Mouse (Mus musculus) R1 (cell line): ENCODE measurements at regions not wholly inside any gene's neighbourhood (a gene's known extent, or its start where the extent isn't known, plus 50 kb on each side); places are given as distances from the start of the nearest gene placed in this dataset.

ENCODE experiments used
- DNase-seq: peaks from one replicate; pipeline ENCODE4 v3.0.0-alpha.2; 2018; ENCODE audit warnings: low read depth, low spot score

GRCm38 (mm10) chr1:163190841-163191240 lies 105.4 kb upstream of the Mroh9 start:
- no peak for DNase-seq

DNA sequence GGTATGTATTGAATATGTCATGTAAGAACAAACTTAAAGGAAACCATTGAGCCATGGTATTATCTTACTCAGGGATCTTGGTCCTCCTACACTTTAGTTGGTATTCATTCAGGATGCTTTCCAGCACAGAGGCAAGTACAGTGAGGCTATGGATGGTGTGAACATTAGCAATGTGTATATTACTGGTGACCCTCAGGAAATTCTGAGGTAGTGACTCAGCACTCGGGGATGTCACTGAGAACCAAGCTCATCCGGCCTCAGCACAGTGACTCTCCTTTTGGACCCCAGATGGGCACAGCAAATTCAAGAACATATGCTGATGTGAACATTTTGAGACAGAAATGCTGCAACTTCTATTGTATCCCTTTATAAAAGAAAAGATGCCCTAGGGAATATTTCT lies 96.4 kb upstream of the Mroh9 start:
- no peak for DNase-seq

DNA sequence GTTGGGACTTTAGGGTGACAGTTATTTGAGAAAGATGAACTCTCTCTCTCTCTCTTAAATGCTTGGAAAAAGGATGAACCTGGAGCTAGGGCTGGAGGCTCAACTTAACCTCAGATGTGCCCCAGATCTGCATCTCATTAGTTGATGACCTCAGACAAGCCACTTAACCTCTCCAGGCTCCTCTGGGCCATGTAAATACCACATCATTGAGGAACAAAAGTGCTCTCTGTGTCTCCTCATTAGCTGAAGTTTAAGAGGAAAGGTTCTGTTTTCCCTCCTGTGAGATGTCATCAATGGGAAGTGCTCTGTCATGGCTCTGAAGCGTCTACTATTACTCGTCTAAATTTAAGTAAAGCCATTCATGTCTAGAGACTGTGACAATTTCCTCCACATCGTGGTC lies 91.5 kb upstream of the Mroh9 start:
- no peak for DNase-seq

DNA sequence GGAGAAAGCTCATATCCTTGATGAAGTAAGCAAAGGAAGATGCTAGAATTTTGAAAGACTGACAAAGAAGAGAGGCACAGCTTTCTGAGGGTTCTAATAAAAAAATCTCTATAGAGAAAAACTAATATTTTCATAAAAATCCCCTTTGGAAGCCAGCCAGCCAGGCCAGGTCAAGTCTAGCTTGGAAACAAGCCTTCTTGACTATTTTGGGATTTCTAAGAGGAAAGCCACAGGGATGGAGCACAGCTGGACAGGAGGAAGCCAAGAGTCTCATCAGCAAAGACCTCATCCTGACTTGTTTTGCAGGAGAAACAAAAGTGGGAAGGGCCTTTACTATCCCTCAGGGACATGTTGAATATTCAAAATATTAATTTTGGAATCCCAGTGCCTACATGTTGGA lies 81.6 kb upstream of the Mroh9 start:
- DNase-seq: no peak

DNA sequence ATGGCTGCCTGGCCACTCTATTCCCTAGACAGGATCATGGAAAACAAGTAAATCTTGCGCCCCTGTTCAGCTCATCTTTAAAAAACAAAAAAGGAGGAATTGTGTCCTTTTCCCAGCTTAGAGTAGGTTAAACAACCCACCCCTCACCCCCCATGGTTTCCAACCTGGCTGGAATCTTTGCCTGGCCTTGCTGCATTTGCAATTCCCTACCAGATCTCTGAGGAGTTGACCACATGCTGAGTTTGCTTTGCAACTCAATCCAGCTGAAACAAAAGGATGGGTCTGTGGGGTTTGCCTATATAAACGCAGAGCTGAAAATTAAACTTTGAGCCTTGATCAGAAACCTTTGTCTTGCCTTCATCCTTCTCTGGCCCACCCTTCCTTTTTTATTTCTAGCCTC lies 78.2 kb upstream of the Mroh9 start:
- peak; percentile 96 for DNase-seq

GRCm38 (mm10) chr1:163159911-163160310 lies 74.4 kb upstream of the Mroh9 start:
- DNase-seq: no peak

GRCm38 (mm10) chr1:163158491-163158890 lies 73.0 kb upstream of the Mroh9 start:
- DNase-seq: no peak

DNA sequence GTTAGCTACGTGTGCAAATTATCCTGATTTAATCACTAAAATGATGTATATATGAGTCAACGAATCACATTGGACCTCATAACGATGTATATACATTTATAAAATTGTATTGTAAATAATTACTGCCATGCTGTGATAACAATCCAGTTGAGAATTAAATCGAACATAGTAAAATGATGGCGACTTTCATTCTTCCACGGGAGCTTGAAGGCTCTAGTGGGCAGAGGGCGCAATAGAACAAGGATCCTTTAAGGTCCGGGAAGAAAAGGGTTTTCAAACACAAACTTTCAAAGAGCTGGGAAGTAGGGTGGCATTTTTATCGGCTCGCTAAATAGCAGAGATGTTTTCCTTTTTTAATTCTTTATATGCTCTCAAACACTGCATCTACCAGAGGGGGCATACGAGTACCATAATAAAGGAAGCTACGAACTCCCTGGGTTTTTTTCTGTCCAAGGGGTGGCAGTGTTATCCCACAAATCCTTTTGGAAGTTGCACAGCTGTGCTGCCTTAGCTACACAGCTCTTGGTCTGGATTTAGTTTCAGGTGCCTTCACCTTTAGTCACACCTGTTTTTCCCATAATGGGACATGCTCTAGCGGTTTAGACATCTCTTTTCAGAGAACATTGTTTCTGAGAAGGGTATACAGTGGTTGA lies 64.9 kb upstream of the Mroh9 start:
- DNase-seq: peak; percentile 83

GRCm38 (mm10) chr1:163146641-163147040 lies 61.2 kb upstream of the Mroh9 start:
- DNase-seq: no peak

DNA sequence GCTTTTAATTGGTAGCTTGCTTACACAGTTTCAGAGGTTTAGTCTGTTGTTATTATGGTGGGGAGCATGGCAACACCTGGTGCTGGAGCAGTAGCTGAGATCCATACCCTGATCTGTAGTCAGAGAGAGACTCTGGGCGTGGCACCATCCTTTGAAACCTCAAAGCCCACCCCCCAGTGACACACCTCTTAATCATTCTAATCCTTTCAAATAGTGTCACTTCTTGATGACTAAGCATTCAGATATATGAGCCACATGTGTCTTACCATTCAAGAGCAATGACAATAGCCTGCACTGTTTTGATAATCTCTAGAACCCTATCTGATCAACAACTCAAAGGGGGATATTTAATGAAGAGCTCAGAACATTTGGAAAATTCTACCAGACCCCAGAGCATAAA lies 57.6 kb upstream of the Mroh9 start:
- peak; percentile 74 for DNase-seq

DNA sequence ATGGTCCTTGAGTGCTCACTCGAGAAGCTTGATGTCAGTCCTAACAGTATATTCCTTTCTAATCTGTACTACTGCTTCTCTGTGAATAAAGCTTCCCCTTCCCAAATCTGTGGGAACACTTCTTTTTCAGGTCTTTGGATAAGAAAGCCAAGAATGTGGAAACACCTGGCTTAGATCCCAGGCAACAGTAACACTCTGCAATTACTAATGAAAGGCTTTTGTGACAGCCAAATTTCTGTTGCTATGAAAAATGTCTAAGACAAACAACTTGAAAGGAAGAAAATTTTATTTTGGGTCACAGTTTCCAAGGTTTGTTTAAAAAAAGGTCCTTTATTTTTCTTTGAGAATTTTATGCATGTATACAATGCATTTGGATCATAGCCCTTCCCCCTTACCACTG lies 56.0 kb upstream of the Mroh9 start:
- DNase-seq: no peak

GRCm38 (mm10) chr1:163138179-163138578 lies 52.7 kb upstream of the Mroh9 start:
- no peak for DNase-seq
